ENCODE assay signal across 10 mouse cellular contexts in genomic region chr15:59201894-59202670, GRCm38 (mm10).
DNase-seq lines count a peak whose midpoint lies in the region; ATAC-seq and TF ChIP-seq lines count a peak whose summit lies in the region.
"Had no signal": no experiment of that assay in that cellular context is flagged by ENCODE, and none has a peak within 500 bp of the region (broad histone marks: within the 10 kb centered on the region; RNA-seq: fewer than 3 reads in every experiment).

No protein-coding gene starts in this region.

- no peaks in the 10 kb centered on the region for H3K36me3 ChIP-seq in heart, embryonic 12.5 days
- H3K36me3 ChIP-seq in stomach, postnatal 0 days (ENCODE audit: control insufficient read depth, insufficient read depth, low read length): no peaks in the 10 kb centered on the region

- no peak overlapping the region for H3K4me2 ChIP-seq in heart, embryonic 12.5 days
- H3K4me2 ChIP-seq in stomach, postnatal 0 days (replicated peaks; ENCODE audit: low read depth): no peak overlapping the region

- ATAC-seq in heart, embryonic 12.5 days (ENCODE audit: insufficient number of reproducible peaks, low FRiP score): no peak
- 0 out of 2 replicates have a peak, but pooled peaks have one; percentile 13 for ATAC-seq in stomach, postnatal 0 days (ENCODE audit: low FRiP score, low TSS enrichment)

- WGBS in heart, embryonic 12.5 days: 65% methylated on average over 19 of the region's 19 CpGs
- 63% methylated on average over 19 of the region's 19 CpGs for WGBS in stomach, postnatal 0 days

- H3K4me3 ChIP-seq in heart, embryonic 12.5 days: no peak overlapping the region
- H3K4me3 ChIP-seq in stomach, postnatal 0 days (ENCODE audit: low read depth, low read length): no peak overlapping the region

- no peak for TF ChIP-seq EP300 in stomach, postnatal 0 days (optimal IDR thresholded peaks at IDR 0.05)

- no peaks in the 10 kb centered on the region for H3K9me3 ChIP-seq in heart, embryonic 12.5 days (replicated peaks)
- no peaks in the 10 kb centered on the region for H3K9me3 ChIP-seq in stomach, postnatal 0 days (ENCODE audit: control insufficient read depth, low read length)

- H3K9ac ChIP-seq in heart, embryonic 12.5 days: 0 out of 2 replicates have a peak overlapping the region, but pooled peaks have one; percentile 28
- no peak overlapping the region for H3K9ac ChIP-seq in stomach, postnatal 0 days (ENCODE audit: low read length)

- H3K27me3 ChIP-seq in heart, embryonic 12.5 days (replicated peaks): no peaks in the 10 kb centered on the region
- H3K27me3 ChIP-seq in stomach, postnatal 0 days (ENCODE audit: control insufficient read depth, insufficient read depth, low read length): no peaks in the 10 kb centered on the region

- H3K27ac ChIP-seq in heart, embryonic 12.5 days (ENCODE audit: poor library complexity, severe bottlenecking): peak overlapping the region; percentile 30
- H3K27ac ChIP-seq in stomach, postnatal 0 days (replicated peaks): peak overlapping the region; percentile 35; the same call in 1 of the 2 replicates

- DNase-seq in kidney, postnatal 36 days: peak; percentile 32 to 33
- DNase-seq in kidney, adult 9 months: no peak
- DNase-seq in thymus, postnatal 36 days: peak; percentile 9 to 37
- no peak for DNase-seq in thymus, postnatal 0 days (ENCODE audit: low spot score)
- no peak for DNase-seq in stomach, postnatal 0 days (ENCODE audit: low spot score)
- DNase-seq in urinary bladder, adult 2 months (ENCODE audit: low spot score): no peak
- DNase-seq: adrenal gland, postnatal 14 days; embryo, embryonic 11 days; lung, postnatal 14 days had no signal

- peaks cover 71% of the 10 kb centered on the region for H3K4me1 ChIP-seq in heart, embryonic 12.5 days (replicated peaks)
- H3K4me1 ChIP-seq in stomach, postnatal 0 days (replicated peaks; ENCODE audit: control insufficient read depth, insufficient read depth): peaks cover 5% of the 10 kb centered on the region; the same call in 1 of the 2 replicates

- TF ChIP-seq CTCF in stomach, postnatal 0 days (IDR thresholded peaks at IDR 0.05; ENCODE audit: low read depth): no peak

Comparison
In these comparisons a context has a peak if more than half of its experiments do, and no peak if none do; other contexts are left out.
1. DNase-seq: peak in kidney, postnatal 36 days (2 of 2) and thymus, postnatal 36 days (2 of 2); none in kidney, adult 9 months (single experiment), thymus, postnatal 0 days (single experiment), stomach, postnatal 0 days (single experiment) and urinary bladder, adult 2 months (single experiment).